Mouse (Mus musculus) layer of hippocampus, adult 8-10 months (tissue): ENCODE results near the gene Dcun1d4. TPM values are rescaled to one million over a fixed set of nuclear protein-coding genes. Genes with fewer than 3 reads are reported as not detected.

Experiments
- DNase-seq, 2 experiments: peaks; one replicate each; pipeline ENCODE4 v3.0.0; 2022; ENCODE audit warnings: low spot score in 2 of 2
- total RNA-seq, 4 experiments: library from RNA; stranded (reverse); gene quantifications; 2 replicates each; pipeline ENCODE4 v1.2.4; 2022

The Dcun1d4 gene
- total RNA-seq, 4 experiments from 2014 or later = 118 to 135 (median 124) TPM

DNA sequence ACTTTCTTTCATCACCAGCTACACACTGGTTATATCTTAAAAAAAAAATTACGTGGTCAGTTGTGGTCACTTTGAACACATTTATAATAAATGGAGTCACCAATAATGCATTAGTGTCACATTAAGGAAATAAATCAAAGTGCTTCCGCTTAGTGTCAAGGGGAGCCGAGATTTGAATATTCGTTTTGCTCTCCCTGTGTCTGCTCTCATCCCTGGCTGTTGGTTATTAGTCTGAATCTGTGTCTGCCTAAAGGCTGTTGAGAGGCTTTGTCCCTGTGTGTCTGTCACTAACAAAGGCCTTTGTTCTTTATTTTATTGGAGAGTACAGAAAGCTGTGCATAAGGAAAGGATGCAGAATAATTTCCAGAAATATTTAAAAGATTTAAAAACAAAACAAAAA lies 105.8 kb downstream of the Dcun1d4 start:
- no peak for DNase-seq

DNA sequence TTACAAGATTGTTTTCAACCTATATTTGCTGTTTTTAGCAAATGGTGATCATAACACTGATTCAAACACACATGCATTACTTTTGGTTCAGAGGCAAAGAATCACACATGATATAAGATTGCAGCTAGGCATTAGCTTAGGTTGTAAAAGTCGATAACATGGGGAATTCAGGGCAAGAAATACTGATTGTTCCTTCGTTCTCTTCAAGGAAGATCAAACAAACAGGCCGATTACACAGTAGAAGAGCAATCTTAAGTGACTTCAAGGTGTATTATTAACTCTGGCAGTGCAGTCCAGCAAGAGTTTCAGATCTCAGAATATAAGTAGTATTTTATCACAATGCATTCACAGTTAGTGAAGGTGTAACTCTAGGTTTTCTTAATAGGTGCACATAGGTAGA lies 106.3 kb downstream of the Dcun1d4 start:
- no peak for DNase-seq

DNA sequence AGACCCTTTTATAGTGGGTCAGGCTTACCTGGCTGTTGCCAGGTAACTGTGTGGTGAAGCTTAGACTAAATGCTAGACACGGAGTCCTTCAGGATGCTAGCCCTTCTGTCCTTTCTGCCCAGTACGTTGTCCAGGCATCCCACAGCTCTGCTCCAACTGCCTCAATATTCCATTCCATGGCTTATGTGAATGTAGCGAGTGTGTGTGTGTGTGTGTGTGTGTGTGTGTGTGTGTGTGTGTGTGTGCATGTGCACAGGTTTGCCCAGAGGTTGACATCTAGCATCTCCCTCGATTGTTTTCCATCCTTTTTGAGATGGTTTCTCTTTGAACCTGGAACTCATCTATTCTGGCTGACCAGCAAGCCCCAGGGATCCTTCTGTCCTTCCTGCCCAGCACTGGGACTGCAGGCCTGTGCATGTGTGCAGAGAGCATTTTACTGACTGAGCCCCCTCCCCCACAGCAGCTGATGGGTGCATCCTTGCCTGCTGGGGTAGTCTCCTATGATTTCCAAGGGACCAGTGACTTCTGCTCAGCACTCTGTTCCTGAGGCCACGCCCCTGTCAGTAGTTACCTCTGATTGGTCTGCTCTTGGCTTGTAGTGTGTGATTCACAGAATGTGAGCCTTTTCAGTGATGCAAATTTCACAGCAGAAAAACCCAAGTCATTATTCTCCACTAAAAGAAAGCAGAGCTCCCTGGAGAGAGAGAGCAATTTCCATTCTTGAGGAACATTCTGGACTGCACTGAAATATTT lies 118.3 kb downstream of the Dcun1d4 start:
- no peak for DNase-seq

DNA sequence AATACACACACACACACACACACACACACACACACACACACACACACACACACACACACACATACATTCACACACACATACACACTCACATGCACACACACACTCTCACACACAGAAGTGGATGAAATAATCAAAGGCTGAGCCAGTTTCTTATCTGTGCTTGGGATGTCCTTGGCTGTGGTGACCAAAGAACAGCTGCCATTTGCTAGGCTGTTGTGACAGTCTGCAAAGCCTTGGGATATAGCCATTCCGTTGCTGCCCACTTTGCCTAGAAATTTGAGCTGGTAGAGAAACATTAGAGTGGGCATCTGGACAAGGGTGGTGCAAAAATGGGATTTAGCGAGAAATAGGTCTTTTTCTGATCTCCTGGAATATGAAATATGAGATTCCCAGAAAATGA lies 119.2 kb downstream of the Dcun1d4 start:
- DNase-seq = no peak

DNA sequence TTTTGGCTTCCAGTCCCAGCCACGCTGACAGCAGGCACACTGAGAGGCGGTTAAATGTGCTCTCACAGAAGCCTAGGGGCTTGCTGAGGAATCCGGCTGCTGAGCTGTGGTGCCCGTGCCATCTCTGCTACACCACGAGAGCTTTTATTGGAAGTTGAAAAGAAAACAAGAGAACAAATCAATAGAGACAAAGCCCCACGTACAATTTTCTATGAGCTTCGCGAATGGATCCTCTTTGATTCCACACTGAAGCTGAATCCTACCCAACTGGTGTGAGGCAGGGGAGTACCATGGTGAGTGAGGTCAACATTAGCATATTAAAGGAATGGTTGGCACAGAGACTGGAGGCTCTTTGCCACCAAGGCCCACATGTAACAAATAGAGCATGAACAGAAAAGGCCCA lies 120.6 kb downstream of the Dcun1d4 start:
- peak; percentile 22 to 37 for DNase-seq

DNA sequence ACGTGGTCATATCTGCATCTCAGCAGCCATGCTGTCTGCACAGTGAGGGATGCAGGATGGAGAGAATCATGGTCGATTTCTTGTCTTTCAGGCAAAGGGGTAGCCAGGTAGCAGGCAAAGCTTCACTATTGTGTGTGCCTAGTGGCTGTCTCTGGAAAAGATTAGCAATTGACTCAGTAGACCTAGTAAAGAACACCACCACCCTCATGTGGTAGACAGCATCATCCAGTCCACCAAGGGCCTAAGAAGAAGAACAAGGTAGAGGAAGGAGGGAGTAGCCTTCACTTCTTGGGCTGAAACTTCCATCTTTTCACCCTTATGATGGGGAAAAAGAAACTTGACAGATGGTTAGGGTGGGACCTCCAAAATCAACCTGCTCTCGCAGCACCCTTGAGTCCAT lies 122.1 kb downstream of the Dcun1d4 start:
- no peak for DNase-seq

DNA sequence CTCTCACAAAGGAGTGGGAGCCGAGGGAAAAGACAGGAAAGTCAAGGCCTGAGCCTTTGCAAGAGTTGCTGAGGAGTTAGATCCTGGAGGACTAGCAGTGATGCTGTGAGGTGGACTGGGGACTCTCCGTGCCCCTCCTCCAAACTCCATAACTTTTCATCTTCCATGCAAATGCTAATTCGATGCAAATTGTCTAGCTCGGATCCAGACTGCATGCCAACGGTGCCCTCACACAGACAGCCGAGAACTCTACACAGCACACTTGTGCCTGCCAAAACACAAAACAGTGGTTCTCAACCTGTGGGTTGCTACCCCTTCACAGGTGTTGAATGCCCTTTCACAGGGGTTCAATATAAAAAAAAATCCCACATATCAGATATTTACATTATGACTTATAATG lies 123.7 kb downstream of the Dcun1d4 start:
- no peak for DNase-seq

DNA sequence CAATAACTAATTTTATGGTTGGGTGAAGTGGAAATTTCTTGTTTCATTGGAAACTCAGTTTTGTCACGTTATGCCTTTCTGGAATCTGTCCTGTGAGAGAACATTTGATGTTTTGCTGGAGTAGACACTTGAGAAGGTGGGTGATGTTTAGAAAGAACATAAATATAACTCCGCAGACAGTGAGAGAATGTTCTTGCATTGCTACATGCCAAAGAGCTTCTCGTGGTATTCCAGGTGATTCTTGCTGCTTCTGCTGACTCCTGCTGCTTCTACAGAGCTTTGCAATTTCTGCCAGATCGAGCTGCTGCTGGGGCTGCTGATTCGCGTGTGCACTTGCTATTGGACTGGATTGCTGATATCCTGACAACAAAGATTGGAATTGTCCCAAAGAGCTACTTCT lies 124.2 kb downstream of the Dcun1d4 start:
- no peak for DNase-seq

Other genes with a start within 250 kb of the Dcun1d4 start
- 10 to 100 TPM; 72.2 to 96.1 (median 73.9) TPM for gene Fryl, start 224.4 kb upstream of the Dcun1d4 start, total RNA-seq
- gene Ociad1, start 188.2 kb upstream of the Dcun1d4 start, total RNA-seq = 100 to 1,000 TPM; 428 to 516 (median 473) TPM
- 100 to 1,000 TPM; 119 to 124 (median 122) TPM for gene Ociad2, start 140.0 kb upstream of the Dcun1d4 start, total RNA-seq
- 1 to 10 TPM; 1.2 to 2.3 (median 1.3) TPM for gene Cwh43, start 74.9 kb upstream of the Dcun1d4 start, total RNA-seq
- gene Lrrc66, start 151.5 kb downstream of the Dcun1d4 start, total RNA-seq = under 1 TPM in 1 of 4 experiments, not detected in 3; 0.27 TPM
- 10 to 100 TPM; 47.6 to 53.3 (median 48.4) TPM for gene Sgcb, start 166.8 kb downstream of the Dcun1d4 start, total RNA-seq
- gene Spata18, start 170.4 kb downstream of the Dcun1d4 start, total RNA-seq = 1 to 10 TPM in 3 of 4 experiments, under 1 TPM in 1; 0.55 to 1.3 (median 1.1) TPM